Mouse (Mus musculus) hindbrain, embryonic 14.5 days (tissue): ENCODE measurements at regions not wholly inside any gene's neighbourhood (a gene's known extent, or its start where the extent isn't known, plus 50 kb on each side); places are given as distances from the start of the nearest gene placed in this dataset.

Experiments used
- ATAC-seq: fragments of 200-750 bp; cut with Nextera tagmentation; 2 replicates; pipeline ENCODE4 v1.8.0; 2017; ENCODE audit warnings: moderate number of reproducible peaks, mild to moderate bottlenecking, moderate TSS enrichment, moderate library complexity; ENCODE audit not compliant: low FRiP score
- DNase-seq: peaks from one replicate; pipeline ENCODE4 v3.0.0-alpha.2; 2015; ENCODE audit warnings: low spot score
- H3K27ac ChIP-seq: fragments of 300-500 bp; sonication (generic); 2 replicates; pipeline ENCODE4 v1.5.1; 2014; ENCODE audit warnings: mild to moderate bottlenecking, moderate library complexity
- H3K27me3 ChIP-seq: fragments of 300-500 bp; sonication (generic); 2 replicates; pipeline ENCODE4 v1.6.1; 2014; ENCODE audit warnings: mild to moderate bottlenecking, low read length, mixed read lengths; ENCODE audit not compliant: control insufficient read depth, insufficient read depth
- H3K36me3 ChIP-seq: fragments of 300-500 bp; sonication (generic); replicated peaks from 2 replicates; pipeline ENCODE4 v1.6.1; 2014; ENCODE audit not compliant: control insufficient read depth, insufficient read depth
- H3K4me1 ChIP-seq: fragments of 300-500 bp; sonication (generic); replicated peaks from 2 replicates; pipeline ENCODE4 v1.6.1; 2014; ENCODE audit warnings: antibody characterized with exemption, low read length, mixed read lengths; ENCODE audit not compliant: control insufficient read depth, insufficient read depth
- H3K4me2 ChIP-seq: fragments of 300-500 bp; sonication (generic); replicated peaks from 2 replicates; pipeline ENCODE4 v1.6.1; 2014; ENCODE audit warnings: mild to moderate bottlenecking, moderate library complexity
- H3K4me3 ChIP-seq: fragments of 300-500 bp; sonication (generic); replicated peaks from 2 replicates; pipeline ENCODE4 v1.5.1; 2014; ENCODE audit warnings: mild to moderate bottlenecking, low read length
- H3K9ac ChIP-seq: fragments of 300-500 bp; sonication (generic); 2 replicates; pipeline ENCODE4 v1.6.1; 2014
- H3K9me3 ChIP-seq: fragments of 300-500 bp; sonication (generic); 2 replicates; pipeline ENCODE4 v1.6.1; 2016; ENCODE audit warnings: low read length; ENCODE audit not compliant: control insufficient read depth
- WGBS: fragments of 180-500 bp; shearing (Covaris S2); extraction: QIAGEN DNeasy Blood & Tissue Kit; methylation state at CpG from one replicate; pipeline ENCODE4 v1.1.7; 2014; 5-methylcytosine and 5-hydroxymethylcytosine counted together

GRCm38 (mm10) chr9:92890063-92890462 is 348.0 kb downstream of the Plod2 start:
- Histone ChIP-seq H3K4me3 (no peak overlapping the region), H3K27me3 (no peaks in the 10 kb centered on the region), H3K27ac (no peak overlapping the region), H3K36me3 (no peaks in the 10 kb centered on the region), H3K4me2 (no peak overlapping the region), H3K9me3 (no peaks in the 10 kb centered on the region), H3K9ac (no peak overlapping the region), H3K4me1 (no peaks in the 10 kb centered on the region)
- DNase-seq (peak; percentile 44), ATAC-seq (no peak)

GRCm38 (mm10) chr9:92899733-92900132 is 357.7 kb downstream of the Plod2 start:
- Histone ChIP-seq H3K4me1 (no peaks in the 10 kb centered on the region), H3K9me3 (no peaks in the 10 kb centered on the region), H3K27me3 (no peaks in the 10 kb centered on the region), H3K4me2 (no peak overlapping the region), H3K4me3 (no peak overlapping the region), H3K36me3 (no peaks in the 10 kb centered on the region), H3K27ac (no peak overlapping the region), H3K9ac (no peak overlapping the region)
- 58% methylated on average over 4 of the region's 4 CpGs for WGBS
- ATAC-seq (no peak), DNase-seq (no peak)

- H3K4me1 ChIP-seq, result no peaks in the 10 kb centered on the region
- DNase-seq (no peak), ATAC-seq (no peak)
- H3K9ac ChIP-seq, result no peak overlapping the region
- H3K27me3 ChIP-seq, result no peaks in the 10 kb centered on the region
- no peaks in the 10 kb centered on the region for H3K9me3 ChIP-seq
- no peak overlapping the region for H3K27ac ChIP-seq
- H3K4me2 ChIP-seq, result no peak overlapping the region
- no peak overlapping the region for H3K4me3 ChIP-seq
- no peaks in the 10 kb centered on the region for H3K36me3 ChIP-seq
Measured at GRCm38 (mm10) chr9:92907102-92907501, 365.1 kb downstream of the Plod2 start.

- Histone ChIP-seq H3K4me3 (no peak overlapping the region), H3K27ac (no peak overlapping the region), H3K27me3 (no peaks in the 10 kb centered on the region), H3K4me2 (no peak overlapping the region), H3K9me3 (no peaks in the 10 kb centered on the region), H3K9ac (no peak overlapping the region), H3K4me1 (no peaks in the 10 kb centered on the region), H3K36me3 (no peaks in the 10 kb centered on the region)
- WGBS, result 90% methylated on average over 1 of the region's 1 CpGs
- DNase-seq (no peak), ATAC-seq (no peak)
Measured at GRCm38 (mm10) chr9:92919396-92919795, 377.4 kb downstream of the Plod2 start.

GRCm38 (mm10) chr9:92930231-92930966 is 388.4 kb downstream of the Plod2 start:
- peak overlapping the region; percentile 2; the same call in 1 of the 2 replicates for H3K4me3 ChIP-seq
- DNase-seq (peak; percentile 70), ATAC-seq (peak; percentile 95)
- peaks cover 25% of the 10 kb centered on the region for H3K9me3 ChIP-seq
- H3K9ac ChIP-seq, result peak overlapping the region; percentile 22; the same call in 1 of the 2 replicates
- peak overlapping the region; percentile 79 for H3K27ac ChIP-seq
- no peaks in the 10 kb centered on the region for H3K27me3 ChIP-seq
- H3K4me1 ChIP-seq, result peaks cover 12% of the 10 kb centered on the region; the same call in 1 of the 2 replicates
- 5% methylated on average over 6 of the region's 6 CpGs for WGBS
- H3K4me2 ChIP-seq, result peak overlapping the region; percentile 44
- no peaks in the 10 kb centered on the region for H3K36me3 ChIP-seq

- H3K27me3 ChIP-seq, result no peaks in the 10 kb centered on the region
- peaks cover 38% of the 10 kb centered on the region for H3K9me3 ChIP-seq
- no peaks in the 10 kb centered on the region for H3K36me3 ChIP-seq
- DNase-seq (no peak), ATAC-seq (no peak)
- no peak overlapping the region for H3K27ac ChIP-seq
- 77% methylated on average over 1 of the region's 1 CpGs for WGBS
- no peak overlapping the region for H3K4me2 ChIP-seq
- H3K9ac ChIP-seq, result no peak overlapping the region
- no peak overlapping the region for H3K4me3 ChIP-seq
- no peaks in the 10 kb centered on the region for H3K4me1 ChIP-seq
Measured at GRCm38 (mm10) chr9:92937802-92938201, 395.8 kb downstream of the Plod2 start.

- H3K27me3 ChIP-seq, result no peaks in the 10 kb centered on the region
- no peak overlapping the region for H3K4me2 ChIP-seq
- no peaks in the 10 kb centered on the region for H3K9me3 ChIP-seq
- H3K36me3 ChIP-seq, result no peaks in the 10 kb centered on the region
- no peak overlapping the region for H3K27ac ChIP-seq
- no peak for DNase-seq
- H3K4me3 ChIP-seq, result no peak overlapping the region
- ATAC-seq, result 0 out of 2 replicates have a peak, but pooled peaks have one; percentile 43
- H3K4me1 ChIP-seq, result no peaks in the 10 kb centered on the region
- H3K9ac ChIP-seq, result no peak overlapping the region
Measured at GRCm38 (mm10) chr9:92950092-92950491, 408.1 kb downstream of the Plod2 start.

- ATAC-seq (no peak), DNase-seq (no peak)
- Histone ChIP-seq H3K27me3 (no peaks in the 10 kb centered on the region), H3K36me3 (no peaks in the 10 kb centered on the region), H3K4me2 (no peak overlapping the region), H3K4me3 (no peak overlapping the region), H3K9me3 (no peaks in the 10 kb centered on the region), H3K9ac (no peak overlapping the region), H3K4me1 (no peaks in the 10 kb centered on the region), H3K27ac (no peak overlapping the region)
- WGBS, result 88% methylated on average over 1 of the region's 1 CpGs
Measured at GRCm38 (mm10) chr9:92963275-92963674, 421.3 kb downstream of the Plod2 start.

- H3K9ac ChIP-seq, result no peak overlapping the region
- no peaks in the 10 kb centered on the region for H3K27me3 ChIP-seq
- H3K9me3 ChIP-seq, result no peaks in the 10 kb centered on the region
- H3K4me2 ChIP-seq, result no peak overlapping the region
- no peaks in the 10 kb centered on the region for H3K36me3 ChIP-seq
- no peak for DNase-seq
- WGBS, result 21% methylated on average over 6 of the region's 6 CpGs
- H3K4me1 ChIP-seq, result 0 out of 2 replicates have a peak, but pooled peaks cover 4% of the 10 kb centered on the region
- H3K27ac ChIP-seq, result no peak overlapping the region
- peak; percentile 43; the same call in 1 of the 2 replicates for ATAC-seq
- no peak overlapping the region for H3K4me3 ChIP-seq
Measured at GRCm38 (mm10) chr9:92991759-92992158, 449.7 kb downstream of the Plod2 start.

- ATAC-seq (no peak), DNase-seq (no peak)
- Histone ChIP-seq H3K4me3 (no peak overlapping the region), H3K27me3 (no peaks in the 10 kb centered on the region), H3K4me2 (no peak overlapping the region), H3K36me3 (no peaks in the 10 kb centered on the region), H3K9me3 (no peaks in the 10 kb centered on the region), H3K27ac (no peak overlapping the region), H3K9ac (no peak overlapping the region), H3K4me1 (0 out of 2 replicates have a peak, but pooled peaks cover 4% of the 10 kb centered on the region)
- WGBS, result 78% methylated on average over 2 of the region's 2 CpGs
Measured at GRCm38 (mm10) chr9:92996156-92996555, 454.1 kb downstream of the Plod2 start.
